Mouse (Mus musculus) midbrain, embryonic 11.5 days (tissue): ENCODE measurements around the gene Klc3. TPM values are rescaled to one million over a fixed set of nuclear protein-coding genes. Genes with fewer than 3 reads are reported as not detected.

Experiments
- ATAC-seq: fragments of 200-750 bp; cut with Nextera tagmentation; 2 replicates; pipeline ENCODE4 v1.8.0; 2017; ENCODE audit warnings: moderate TSS enrichment, moderate library complexity; ENCODE audit not compliant: low FRiP score
- DNase-seq: peaks from one replicate; pipeline ENCODE4 v3.0.0; 2015; ENCODE audit warnings: low spot score; ENCODE audit errors: missing footprints
- H3K27ac ChIP-seq: fragments of 300-500 bp; sonication (generic); 2 replicates; pipeline ENCODE4 v1.5.1; 2014; ENCODE audit warnings: low read depth, low read length
- H3K27me3 ChIP-seq: fragments of 300-500 bp; sonication (generic); 2 replicates; pipeline ENCODE4 v1.6.1; 2014; ENCODE audit warnings: mild to moderate bottlenecking, low read length, moderate library complexity, mixed read lengths; ENCODE audit not compliant: control insufficient read depth, insufficient read depth
- H3K36me3 ChIP-seq: fragments of 300-500 bp; sonication (generic); 2 replicates; pipeline ENCODE4 v1.6.1; 2014; ENCODE audit warnings: mild to moderate bottlenecking, low read length, moderate library complexity, mixed read lengths; ENCODE audit not compliant: control insufficient read depth, insufficient read depth
- H3K4me1 ChIP-seq: fragments of 300-500 bp; sonication (generic); 2 replicates; pipeline ENCODE4 v1.6.1; 2014; ENCODE audit warnings: low read length; ENCODE audit not compliant: control insufficient read depth, insufficient read depth
- H3K4me2 ChIP-seq: fragments of 300-500 bp; sonication (generic); 2 replicates; pipeline ENCODE4 v1.6.1; 2014; ENCODE audit warnings: mild to moderate bottlenecking, moderate library complexity
- H3K4me3 ChIP-seq: fragments of 300-500 bp; sonication (generic); 2 replicates; pipeline ENCODE4 v1.5.1; 2014; ENCODE audit warnings: low read depth, low read length
- H3K9ac ChIP-seq: fragments of 300-500 bp; sonication (generic); 2 replicates; pipeline ENCODE4 v1.6.1; 2014; ENCODE audit warnings: low read length
- H3K9me3 ChIP-seq: fragments of 300-500 bp; sonication (generic); 2 replicates; pipeline ENCODE4 v1.6.1; 2016; ENCODE audit warnings: low read length; ENCODE audit not compliant: control insufficient read depth
- WGBS: fragments of 180-500 bp; shearing (Covaris S2); extraction: QIAGEN DNeasy Blood & Tissue Kit; methylation state at CpG from one replicate; pipeline ENCODE4 v1.1.7; 2014; 5-methylcytosine and 5-hydroxymethylcytosine counted together
- microRNA counts: library from miRNA; unstranded; fragments of <30 nt; microRNA quantifications from one replicate; lab custom pipeline; 2015
- microRNA-seq: library from miRNA; unstranded; fragments of <30 nt; microRNA quantifications from one replicate; pipeline ENCODE4, GENCODE M21; 2017
- polyA plus RNA-seq: library from polyadenylated mRNA; unstranded; fragments of >200 nt; fragmentation: Nextera tagmentation; extraction: Ambion mirVana; gene quantifications from 2 replicates; pipeline ENCODE4 v1.2.1, GENCODE M21; 2014

Gene Klc3
- polyA plus RNA-seq, 1 experiment from 2014 or later = 1.4 TPM

DNA sequence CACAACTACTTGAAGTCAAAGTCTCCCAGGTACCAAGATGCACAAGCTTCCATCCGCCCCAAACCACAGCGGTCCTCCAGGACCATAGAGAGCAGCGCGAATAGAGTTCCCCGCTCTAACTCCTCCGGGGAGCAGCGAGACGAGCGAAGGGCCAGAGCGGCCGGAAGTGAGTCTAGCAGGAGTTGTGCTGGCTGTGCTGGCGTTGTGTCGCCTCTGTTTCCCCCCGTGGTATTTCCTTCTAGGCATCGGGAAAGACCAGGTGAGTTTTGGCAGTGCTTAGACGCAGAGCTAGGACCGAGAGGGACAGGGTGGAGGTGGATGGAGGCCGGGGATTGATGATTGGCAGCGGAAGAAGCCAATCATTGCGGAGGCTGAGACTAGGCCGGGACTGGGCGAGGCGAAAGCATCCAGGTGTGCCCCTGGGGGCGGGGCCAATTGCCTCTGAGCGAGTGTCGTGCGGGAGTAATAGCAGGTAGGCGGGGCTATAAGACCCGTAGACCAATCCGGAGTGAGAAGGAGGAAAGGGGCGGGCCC lies 58.9 kb downstream of the Klc3 start:
- Histone ChIP-seq H3K27me3 (peaks cover 4% of the 10 kb centered on the region; the same call in 1 of the 2 replicates), H3K4me3 (peak overlapping the region; percentile 66), H3K4me2 (peak overlapping the region; percentile 62), H3K4me1 (peaks cover 17% of the 10 kb centered on the region), H3K36me3 (peaks cover 4% of the 10 kb centered on the region), H3K27ac (no peak overlapping the region), H3K9ac (peak overlapping the region; percentile 76), H3K9me3 (no peaks in the 10 kb centered on the region)
- peak; percentile 99 for DNase-seq
- WGBS = 0% methylated on average over 31 of the region's 31 CpGs
- peak; percentile 95 for ATAC-seq

MicroRNAs encoded within 50 kb of the gene (microRNA counts, 519-probe panel; counts per million panel counts)
- microRNA mmu-miR-343 (lab: Ali Mortazavi, UCI) = not detected

Small RNA genes lying within 50 kb of the gene (microRNA-seq; reads per million reads assigned to microRNA genes)
- gene Mir343 = not detected

Other genes starting within 250 kb of the Klc3 start
- 0.58 and 0.75 TPM in 2 replicates for gene Gipr, start 238.0 kb downstream of the Klc3 start, polyA plus RNA-seq
- 1.5 and 1.9 TPM in 2 replicates for gene Eml2, start 227.7 kb downstream of the Klc3 start, polyA plus RNA-seq
- gene Gpr4, start 191.6 kb downstream of the Klc3 start, polyA plus RNA-seq = 1.5 and 1.7 TPM in 2 replicates
- gene Opa3, start 175.8 kb downstream of the Klc3 start, polyA plus RNA-seq = 42.4 and 44.0 TPM in 2 replicates
- 46.0 and 46.9 TPM in 2 replicates for gene Vasp, start 132.3 kb downstream of the Klc3 start, polyA plus RNA-seq
- gene Ppm1n, start 124.0 kb downstream of the Klc3 start, polyA plus RNA-seq = 0.18 and 0.50 TPM in 2 replicates
- gene Rtn2, start 121.5 kb downstream of the Klc3 start, polyA plus RNA-seq = 48.5 and 53.2 TPM in 2 replicates
- 0.04 TPM in 1 of 2 replicates, not detected in the other for gene Fosb, start 94.1 kb downstream of the Klc3 start, polyA plus RNA-seq
- gene Ercc1, start 59.3 kb downstream of the Klc3 start, polyA plus RNA-seq = 111 and 118 TPM in 2 replicates
- 15.1 and 15.4 TPM in 2 replicates for gene Cd3eap, start 44.6 kb downstream of the Klc3 start, polyA plus RNA-seq
- 3.0 and 3.2 TPM in 2 replicates for gene Ppp1r13l, start 44.4 kb downstream of the Klc3 start, polyA plus RNA-seq
- gene Ercc2, start 22.1 kb downstream of the Klc3 start, polyA plus RNA-seq = 10.3 and 10.9 TPM in 2 replicates
- not detected in 2 replicates for gene Ckm, start 672 bp upstream of the Klc3 start, polyA plus RNA-seq
- gene Mark4, start 54.7 kb upstream of the Klc3 start, polyA plus RNA-seq = 8.9 and 10.7 TPM in 2 replicates
- gene Exoc3l2, start 59.2 kb upstream of the Klc3 start, polyA plus RNA-seq = 0.77 and 1.1 TPM in 2 replicates
- gene Bloc1s3, start 104.3 kb upstream of the Klc3 start, polyA plus RNA-seq = 2.6 TPM in 2 replicates
- gene Trappc6a, start 104.3 kb upstream of the Klc3 start, polyA plus RNA-seq = 41.5 and 51.6 TPM in 2 replicates
- gene Nkpd1, start 113.7 kb upstream of the Klc3 start, polyA plus RNA-seq = not detected in 2 replicates
- 2.8 and 3.0 TPM in 2 replicates for gene Ppp1r37, start 159.0 kb upstream of the Klc3 start, polyA plus RNA-seq
- gene Zfp296, start 173.2 kb upstream of the Klc3 start, polyA plus RNA-seq = 0.10 and 0.20 TPM in 2 replicates
- gene Gemin7, start 173.5 kb upstream of the Klc3 start, polyA plus RNA-seq = 152 and 161 TPM in 2 replicates
- 44.6 and 46.1 TPM in 2 replicates for gene Clasrp, start 200.4 kb upstream of the Klc3 start, polyA plus RNA-seq
- gene Relb, start 225.3 kb upstream of the Klc3 start, polyA plus RNA-seq = 3.7 and 4.3 TPM in 2 replicates